Mouse (Mus musculus) cerebellum, adult 2 months (tissue): Measurements from ENCODE around the gene Vmn1r78. TPM values are rescaled to one million over a fixed set of nuclear protein-coding genes. Genes with fewer than 3 reads are reported as not detected.
"Not testable (repeated sequence)": the region's sequence is repeated elsewhere in the genome, so short reads cannot be mapped to it uniquely, and the experiment has no call there.

Source experiments
- DNase-seq, 2 experiments: peaks; one replicate each; pipeline ENCODE4 v3.0.0; 2021
- H3K27ac ChIP-seq: fragments of 200-500 bp; 2 replicates; pipeline ENCODE4 v1.5.1; 2012; ENCODE audit warnings: low read length, control low read depth, inconsistent platforms; ENCODE audit not compliant: insufficient read depth
- H3K27me3 ChIP-seq: fragments of 200-500 bp; 2 replicates; pipeline ENCODE4 v1.6.1; 2012; ENCODE audit warnings: inconsistent platforms, mild to moderate bottlenecking, low read length, moderate library complexity; ENCODE audit not compliant: control insufficient read depth, insufficient read depth
- H3K4me1 ChIP-seq: fragments of 200-500 bp; 2 replicates; pipeline ENCODE4 v1.6.1; 2011; ENCODE audit warnings: low read length; ENCODE audit not compliant: control insufficient read depth, insufficient read depth
- H3K4me3 ChIP-seq: fragments of 200-500 bp; replicated peaks from 2 replicates; pipeline ENCODE3; 2011; ENCODE audit warnings: mild to moderate bottlenecking, low read depth, low read length, control low read depth; ENCODE audit not compliant: insufficient read depth
- CTCF ChIP-seq: fragments of 200-500 bp; IDR thresholded peaks from 2 replicates; pipeline ENCODE4 v1.5.1; 2011; ENCODE audit warnings: low read depth, mild to moderate bottlenecking, control low read depth, low read length, moderate library complexity, borderline replicate concordance; ENCODE audit not compliant: insufficient read depth
- POLR2A ChIP-seq: fragments of 200-500 bp; IDR thresholded peaks from 2 replicates; pipeline ENCODE4 v1.6.1; 2011; ENCODE audit warnings: low read length, control low read depth, borderline replicate concordance; ENCODE audit not compliant: insufficient read depth
- WGBS: fragments of 180-500 bp; shearing (Covaris S2); methylation state at CpG from one replicate; pipeline ENCODE4 v1.1.7; 2018; 5-methylcytosine and 5-hydroxymethylcytosine counted together
- polyA plus RNA-seq: library from polyadenylated mRNA; depleted of rRNA; stranded (reverse); fragments of >200 nt; gene quantifications from 2 replicates; pipeline ENCODE4 v1.2.3, GENCODE M21; 2012; rRNA removed

Vmn1r78 gene
- polyA plus RNA-seq: not detected in 2 replicates

- H3K27ac ChIP-seq: no peak within 1 kb of the TSS
- H3K27me3 ChIP-seq: no peaks in the 10 kb centered on the region
- H3K4me3 ChIP-seq: no peak within 1 kb of the TSS
- H3K4me1 ChIP-seq: no peaks in the 10 kb centered on the region
- WGBS: 43% methylated on average over 2 of the region's 2 CpGs
- no peak for DNase-seq
- TF ChIP-seq POLR2A (no peak), CTCF (no peak)
Measured at GRCm38 (mm10) chr7:12149957-12150356, at the start of gene Vmn1r78. Vmn1r78 (plus strand) TSS chr7:12150257.

- H3K4me3 ChIP-seq, H3K27ac ChIP-seq, H3K27me3 ChIP-seq, H3K4me1 ChIP-seq, DNase-seq: not testable (repeated sequence)
- 42% methylated on average over 1 of the region's 1 CpGs for WGBS
Measured at GRCm38 (mm10) chr7:12156463-12156862, 6.4 kb downstream of the Vmn1r78 start.

GRCm38 (mm10) chr7:12170979-12171378, 20.9 kb downstream of the Vmn1r78 start, which contains the start of gene Vmn1r79:
Vmn1r79 (plus strand) TSS chr7:12171279.
- not testable (repeated sequence) for H3K27ac ChIP-seq, H3K27me3 ChIP-seq, H3K4me3 ChIP-seq, DNase-seq, H3K4me1 ChIP-seq

GRCm38 (mm10) chr7:12172926-12173325, 22.9 kb downstream of the Vmn1r78 start:
- not testable (repeated sequence) for H3K4me3 ChIP-seq, DNase-seq, H3K4me1 ChIP-seq, H3K27ac ChIP-seq, H3K27me3 ChIP-seq
- WGBS: 57% methylated on average over 2 of the region's 2 CpGs

GRCm38 (mm10) chr7:12188986-12189385, 38.9 kb downstream of the Vmn1r78 start, which contains the start of gene Vmn1r80:
Vmn1r80 (plus strand) TSS chr7:12189286.
- H3K27me3 ChIP-seq: no peaks in the 10 kb centered on the region
- TF ChIP-seq CTCF (no peak), POLR2A (no peak)
- WGBS: 82% methylated on average over 1 of the region's 1 CpGs
- DNase-seq: no peak
- H3K4me3 ChIP-seq: no peak within 1 kb of the TSS
- no peak within 1 kb of the TSS for H3K27ac ChIP-seq
- H3K4me1 ChIP-seq: no peaks in the 10 kb centered on the region

- Histone ChIP-seq H3K27ac (no peak overlapping the region), H3K4me3 (no peak overlapping the region), H3K4me1 (no peaks in the 10 kb centered on the region), H3K27me3 (no peaks in the 10 kb centered on the region)
- WGBS: 57% methylated on average over 2 of the region's 2 CpGs
- no peak for DNase-seq
- TF ChIP-seq POLR2A (no peak), CTCF (no peak)
Measured at GRCm38 (mm10) chr7:12204141-12204540, 54.1 kb downstream of the Vmn1r78 start.

Other genes with a start within 250 kb of the Vmn1r78 start
- not detected in 2 replicates for gene Vmn1r76, start 212.0 kb upstream of the Vmn1r78 start, polyA plus RNA-seq
- gene Vmn1r77, start 113.5 kb upstream of the Vmn1r78 start, polyA plus RNA-seq: not detected in 2 replicates
- gene Vmn1r79, start 21.0 kb downstream of the Vmn1r78 start, polyA plus RNA-seq: not detected in 2 replicates
- gene Vmn1r80, start 39.0 kb downstream of the Vmn1r78 start, polyA plus RNA-seq: not detected in 2 replicates
- gene Vmn1r81, start 118.0 kb downstream of the Vmn1r78 start, polyA plus RNA-seq: not detected in 2 replicates
- not detected in 2 replicates for gene Vmn1r82, start 150.2 kb downstream of the Vmn1r78 start, polyA plus RNA-seq
- not detected in 2 replicates for gene Vmn1r83, start 179.2 kb downstream of the Vmn1r78 start, polyA plus RNA-seq
- gene Vmn1r84, start 219.0 kb downstream of the Vmn1r78 start, polyA plus RNA-seq: not detected in 2 replicates